Mouse (Mus musculus) monocyte, adult 59 days (primary cell): ENCODE results near the gene Olfr123. TPM values are rescaled to one million over a fixed set of nuclear protein-coding genes. Genes with fewer than 3 reads are reported as not detected.

Experiments used
- total RNA-seq, 2 experiments: library from RNA; stranded (reverse); gene quantifications; one replicate each; pipeline ENCODE4 v1.2.4; 2023

The Olfr123 gene
- not detected for total RNA-seq

DNA sequence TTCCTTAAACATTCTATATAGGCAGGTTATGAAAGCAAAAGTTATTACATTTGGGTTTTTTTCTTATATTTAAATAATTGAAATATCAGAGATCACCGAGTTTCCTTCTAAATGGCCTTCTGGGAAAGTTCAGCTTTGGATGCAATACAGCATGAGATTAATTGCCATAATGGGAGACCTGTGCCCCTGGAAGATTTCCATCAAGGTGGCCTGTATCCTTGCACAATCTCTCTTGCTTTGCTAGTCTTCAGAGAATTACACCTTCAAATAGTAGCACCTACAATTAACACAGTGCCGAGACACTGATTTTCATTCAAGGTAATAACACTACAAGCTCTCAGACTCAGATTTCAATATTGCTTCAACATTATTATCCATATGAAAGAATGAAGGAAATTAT is at the start of gene Olfr123:
Olfr123 (plus strand) TSS at position 301 of the 400 bp plus-strand sequence.

DNA sequence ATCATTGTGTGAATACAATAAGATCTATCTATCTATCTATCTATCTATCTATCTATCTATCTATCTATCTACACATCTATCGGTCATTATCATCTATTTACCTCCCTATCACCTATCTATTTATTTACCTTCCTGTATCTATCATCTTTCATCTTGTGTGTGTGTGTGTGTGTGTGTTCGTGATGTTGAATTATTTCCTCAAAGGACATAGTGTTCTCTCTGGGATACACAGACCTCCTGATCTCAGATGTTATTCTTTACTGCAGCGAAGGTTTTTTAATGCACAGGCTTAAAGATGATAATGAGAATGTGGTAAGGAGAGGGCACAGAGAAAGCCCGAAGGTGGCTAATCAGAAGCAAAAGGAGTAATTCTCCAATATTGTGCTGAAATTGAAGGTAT is 25.0 kb upstream of the Olfr123 start, which contains the start of gene Olfr122:
Olfr122 (plus strand) TSS at position 301 of the 400 bp plus-strand sequence.

DNA sequence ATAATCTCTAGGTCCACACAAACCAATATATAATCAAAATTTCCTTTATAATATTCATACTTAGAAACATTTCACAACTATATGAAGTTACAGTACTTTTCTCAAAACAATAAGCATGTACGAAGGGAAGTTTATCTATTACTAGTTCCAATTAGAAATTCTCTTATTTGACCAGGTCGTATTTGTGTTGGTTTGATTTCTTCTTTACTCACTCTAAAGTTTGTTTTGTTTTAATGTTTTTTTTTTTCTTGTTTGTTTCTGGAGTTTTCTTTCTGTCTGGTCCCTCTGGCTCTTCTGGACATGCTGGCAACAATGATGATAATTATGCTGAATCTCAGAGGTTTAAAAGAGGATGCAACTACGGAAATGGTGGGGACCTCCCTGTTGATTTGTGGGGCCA is 6.3 kb downstream of the Olfr123 start, which contains the start of gene Olfr124:
Olfr124 (plus strand) TSS at position 301 of the 400 bp plus-strand sequence.

DNA sequence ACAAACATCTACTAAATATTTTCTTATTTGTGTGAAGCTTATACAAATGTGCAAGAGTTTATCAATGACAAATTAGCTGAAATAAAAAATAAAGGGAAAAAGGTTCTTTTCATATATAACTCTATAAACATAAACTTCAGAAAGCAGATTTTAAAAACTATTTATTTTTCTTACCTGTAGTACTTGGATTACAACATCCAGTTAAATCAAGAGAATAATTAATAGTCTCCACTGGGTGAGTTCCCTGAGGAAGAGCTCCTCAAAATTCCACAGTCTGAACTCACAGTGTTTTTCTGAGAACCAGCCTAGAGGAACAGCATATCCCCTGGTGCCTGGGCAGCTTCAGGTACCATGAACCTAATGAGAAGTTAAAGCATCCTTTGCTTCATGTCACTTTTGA is 39.3 kb downstream of the Olfr123 start, which contains the start of gene Olfr125:
Olfr125 (plus strand) TSS at position 301 of the 400 bp plus-strand sequence.

DNA sequence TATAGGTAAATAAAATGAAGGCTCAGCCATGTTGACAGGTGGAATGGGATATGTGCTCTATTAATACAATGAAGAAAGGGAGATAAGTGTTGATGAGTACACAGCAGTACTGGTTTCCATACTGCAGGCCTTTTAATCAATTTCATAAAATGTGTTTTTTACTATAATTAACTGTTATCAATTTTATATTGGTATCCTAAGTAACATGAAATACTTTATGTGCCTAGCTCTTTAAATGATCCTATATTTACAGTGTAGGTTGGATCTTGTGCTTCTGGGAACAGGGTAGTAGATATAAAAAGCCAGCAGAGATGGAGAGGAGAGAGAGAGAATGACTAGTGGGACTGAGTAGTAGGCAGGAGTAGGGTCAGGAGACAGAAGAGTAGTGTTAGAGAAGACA is 53.9 kb downstream of the Olfr123 start, which contains the start of gene Olfr126:
Olfr126 (plus strand) TSS at position 301 of the 400 bp plus-strand sequence.

Other genes with a start within 250 kb of the Olfr123 start
- gene Olfr112, start 224.1 kb upstream of the Olfr123 start, total RNA-seq: not detected
- gene Olfr113, start 215.9 kb upstream of the Olfr123 start, total RNA-seq: not detected
- not detected for gene Olfr114, start 200.8 kb upstream of the Olfr123 start, total RNA-seq
- gene Olfr115, start 166.4 kb upstream of the Olfr123 start, total RNA-seq: not detected
- not detected for gene Olfr116, start 166.3 kb upstream of the Olfr123 start, total RNA-seq
- not detected for gene Olfr117, start 129.7 kb upstream of the Olfr123 start, total RNA-seq
- gene Olfr118, start 126.5 kb upstream of the Olfr123 start, total RNA-seq: not detected
- gene Olfr119, start 97.0 kb upstream of the Olfr123 start, total RNA-seq: not detected
- not detected for gene Olfr120, start 71.7 kb upstream of the Olfr123 start, total RNA-seq
- not detected for gene Olfr121, start 44.7 kb upstream of the Olfr123 start, total RNA-seq
- gene Olfr122, start 24.9 kb upstream of the Olfr123 start, total RNA-seq: not detected
- not detected for gene Olfr124, start 6.4 kb downstream of the Olfr123 start, total RNA-seq
- not detected for gene Olfr125, start 39.4 kb downstream of the Olfr123 start, total RNA-seq
- not detected for gene Olfr126, start 54.0 kb downstream of the Olfr123 start, total RNA-seq
- gene Olfr127, start 106.9 kb downstream of the Olfr123 start, total RNA-seq: not detected
- not detected for gene Olfr128, start 127.0 kb downstream of the Olfr123 start, total RNA-seq
- not detected for gene Olfr761, start 159.6 kb downstream of the Olfr123 start, total RNA-seq